Mouse (Mus musculus) hindbrain, embryonic 16.5 days (tissue): Measurements from ENCODE around the gene Steap1. TPM values are rescaled to one million over a fixed set of nuclear protein-coding genes. Genes with fewer than 3 reads are reported as not detected.

Experiments used
- ATAC-seq: fragments of 200-750 bp; cut with Nextera tagmentation; 2 replicates; pipeline ENCODE4 v1.8.0; 2017; ENCODE audit warnings: moderate TSS enrichment, moderate library complexity
- H3K27ac ChIP-seq: fragments of 300-500 bp; sonication (generic); 2 replicates; pipeline ENCODE4 v1.5.1; 2014; ENCODE audit warnings: low read depth, mild to moderate bottlenecking, control low read depth, low read length, moderate library complexity
- H3K27me3 ChIP-seq: fragments of 300-500 bp; sonication (generic); replicated peaks from 2 replicates; pipeline ENCODE4 v1.6.1; 2014; ENCODE audit warnings: low read length; ENCODE audit not compliant: control insufficient read depth, insufficient read depth
- H3K36me3 ChIP-seq: fragments of 300-500 bp; sonication (generic); 2 replicates; pipeline ENCODE4 v1.6.1; 2014; ENCODE audit warnings: mild to moderate bottlenecking, low read length, moderate library complexity, mixed read lengths; ENCODE audit not compliant: control insufficient read depth, insufficient read depth
- H3K4me1 ChIP-seq: fragments of 300-500 bp; sonication (generic); 2 replicates; pipeline ENCODE4 v1.6.1; 2014; ENCODE audit warnings: low read depth, low read length; ENCODE audit not compliant: control insufficient read depth, insufficient read depth
- H3K4me2 ChIP-seq: fragments of 300-500 bp; sonication (generic); 2 replicates; pipeline ENCODE4 v1.6.1; 2014; ENCODE audit warnings: mild to moderate bottlenecking, low read length, control low read depth, moderate library complexity
- H3K4me3 ChIP-seq: fragments of 300-500 bp; sonication (generic); 2 replicates; pipeline ENCODE4 v1.5.1; 2014; ENCODE audit warnings: mild to moderate bottlenecking, low read length, control low read depth, moderate library complexity
- H3K9ac ChIP-seq: fragments of 300-500 bp; sonication (generic); 2 replicates; pipeline ENCODE4 v1.6.1; 2014; ENCODE audit warnings: low read depth, mild to moderate bottlenecking, control low read depth, low read length, moderate library complexity
- H3K9me3 ChIP-seq: fragments of 300-500 bp; sonication (generic); 2 replicates; pipeline ENCODE4 v1.6.1; 2014; ENCODE audit warnings: mild to moderate bottlenecking, low read length, moderate library complexity; ENCODE audit not compliant: control insufficient read depth
- WGBS: fragments of 180-500 bp; shearing (Covaris S2); extraction: QIAGEN DNeasy Blood & Tissue Kit; methylation state at CpG from one replicate; pipeline ENCODE4 v1.1.7; 2014; 5-methylcytosine and 5-hydroxymethylcytosine counted together
- polyA plus RNA-seq: library from polyadenylated mRNA; unstranded; fragments of >200 nt; fragmentation: Nextera tagmentation; extraction: Ambion mirVana; gene quantifications from 2 replicates; pipeline ENCODE4 v1.2.1, GENCODE M21; 2015

The Steap1 gene
- polyA plus RNA-seq, 1 experiment from 2014 or later, result 2.8 TPM

DNA sequence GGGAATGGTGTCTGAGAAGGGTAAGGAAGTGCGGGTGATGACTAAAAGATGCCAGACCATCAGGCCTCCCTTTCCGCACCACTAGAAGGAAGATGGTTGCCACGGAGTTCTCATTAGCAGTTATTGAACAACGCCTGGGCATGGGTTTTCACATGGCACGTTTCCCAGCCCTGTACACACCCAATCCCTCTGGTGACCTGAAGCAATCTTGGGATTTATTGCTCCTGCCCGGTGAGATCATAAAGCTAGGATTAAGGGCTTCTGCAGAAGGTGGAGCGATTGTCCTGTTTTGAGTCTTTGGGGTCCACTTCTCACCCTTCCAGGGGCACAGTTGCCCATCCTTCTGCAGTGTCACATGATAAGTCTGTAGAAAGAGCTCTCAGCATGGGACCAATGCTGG is 26.9 kb downstream of the Steap1 start:
- ATAC-seq, result no peak
- WGBS, result 72% methylated on average over 7 of the region's 7 CpGs
- H3K4me1 ChIP-seq, result no peaks in the 10 kb centered on the region
- no peak overlapping the region for H3K27ac ChIP-seq
- H3K4me3 ChIP-seq, result no peak overlapping the region
- no peak overlapping the region for H3K4me2 ChIP-seq
- no peak overlapping the region for H3K9ac ChIP-seq
- H3K9me3 ChIP-seq, result no peaks in the 10 kb centered on the region
- no peaks in the 10 kb centered on the region for H3K27me3 ChIP-seq
- no peaks in the 10 kb centered on the region for H3K36me3 ChIP-seq

DNA sequence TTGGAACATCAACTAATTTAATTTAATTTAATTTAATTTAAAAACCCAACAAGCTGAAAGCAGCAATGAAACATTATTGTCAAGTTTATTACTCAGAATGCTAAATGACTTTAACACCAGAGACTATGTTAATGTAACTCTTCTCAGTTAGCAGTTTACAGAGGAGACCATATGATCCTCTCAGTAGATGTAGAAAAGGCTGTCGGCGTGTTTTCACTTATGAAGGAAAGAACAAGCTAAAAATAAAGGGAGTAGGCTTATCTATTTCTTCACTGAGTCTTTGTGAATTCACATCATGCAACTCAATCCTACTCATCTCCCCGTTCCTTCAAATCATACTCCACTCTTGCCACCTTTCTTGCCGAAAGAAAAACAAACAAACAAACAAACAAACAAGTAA is 38.1 kb downstream of the Steap1 start:
- no peaks in the 10 kb centered on the region for H3K4me1 ChIP-seq
- no peaks in the 10 kb centered on the region for H3K36me3 ChIP-seq
- H3K9ac ChIP-seq, result no peak overlapping the region
- no peak overlapping the region for H3K27ac ChIP-seq
- WGBS, result 91% methylated on average over 4 of the region's 4 CpGs
- no peak overlapping the region for H3K4me3 ChIP-seq
- no peaks in the 10 kb centered on the region for H3K9me3 ChIP-seq
- ATAC-seq, result no peak
- H3K27me3 ChIP-seq, result no peaks in the 10 kb centered on the region
- no peak overlapping the region for H3K4me2 ChIP-seq

DNA sequence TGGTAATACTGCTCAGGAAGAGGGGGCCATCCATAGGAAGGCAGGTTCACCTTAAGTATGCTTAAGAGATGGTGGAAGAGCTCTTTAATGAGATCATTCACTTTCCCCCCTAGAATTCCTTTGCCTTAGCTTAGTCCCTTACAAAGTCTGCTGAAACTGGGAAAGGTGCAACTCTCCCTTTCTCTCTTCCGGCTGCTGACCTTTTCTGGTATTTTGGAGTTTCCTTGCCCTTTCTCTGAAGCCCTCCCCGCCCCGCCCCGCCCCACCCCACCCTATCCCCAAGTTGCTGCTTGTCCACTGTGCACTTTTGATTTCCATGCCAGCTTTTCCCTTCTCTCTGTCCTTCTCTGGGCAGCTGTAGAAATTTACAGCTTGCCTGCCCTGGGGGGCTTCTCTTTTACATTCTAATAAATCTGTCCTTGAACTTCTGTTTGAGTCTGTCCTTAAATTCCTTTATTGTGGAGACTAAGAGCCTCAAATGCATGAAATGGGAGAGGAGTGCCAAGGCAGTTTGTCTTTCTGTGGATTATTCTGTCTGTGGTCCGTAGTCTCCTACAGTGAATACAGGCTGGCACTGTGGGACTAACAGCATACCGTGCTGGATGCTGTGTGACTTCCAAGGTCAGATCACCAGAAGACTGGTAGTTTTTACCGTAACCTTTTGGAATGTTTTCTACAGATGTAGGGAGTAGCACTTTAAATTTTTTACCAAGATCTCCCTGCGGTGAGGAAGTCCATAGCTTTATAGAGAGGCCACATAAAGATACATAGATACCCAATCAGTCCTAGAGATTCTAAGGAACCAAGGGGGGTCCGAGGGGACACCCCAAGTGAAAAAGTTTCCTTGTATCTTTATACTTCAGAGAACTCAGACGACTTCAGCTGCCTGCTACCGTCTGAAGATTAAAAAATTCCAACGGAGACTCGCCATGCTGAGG is 41.5 kb downstream of the Steap1 start:
- Histone ChIP-seq H3K27ac (no peak overlapping the region), H3K4me1 (no peaks in the 10 kb centered on the region), H3K27me3 (no peaks in the 10 kb centered on the region), H3K4me2 (no peak overlapping the region), H3K9ac (no peak overlapping the region), H3K9me3 (no peaks in the 10 kb centered on the region), H3K36me3 (no peaks in the 10 kb centered on the region), H3K4me3 (no peak overlapping the region)
- 66% methylated on average over 13 of the region's 13 CpGs for WGBS
- no peak for ATAC-seq

DNA sequence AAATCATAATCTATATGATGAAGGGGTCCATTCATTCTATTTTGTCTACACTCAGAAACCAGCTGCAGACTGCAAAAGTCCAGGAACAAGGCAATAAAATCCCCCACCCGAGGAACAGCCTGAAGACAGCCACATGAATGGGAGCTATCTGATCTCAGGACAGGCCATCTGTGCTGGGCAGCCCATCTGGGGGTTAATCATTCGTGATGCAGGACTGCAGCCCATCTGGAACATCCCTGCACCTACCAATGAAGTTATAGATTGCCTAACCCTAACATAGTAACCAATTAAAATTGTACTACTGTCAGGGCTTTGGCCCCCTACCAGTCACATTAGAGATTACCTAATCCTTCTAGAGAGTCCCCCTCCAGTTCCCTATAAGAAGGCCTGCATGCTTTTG is 44.1 kb downstream of the Steap1 start:
- Histone ChIP-seq H3K27ac (no peak overlapping the region), H3K9me3 (no peaks in the 10 kb centered on the region), H3K4me3 (no peak overlapping the region), H3K4me2 (no peak overlapping the region), H3K9ac (no peak overlapping the region), H3K36me3 (no peaks in the 10 kb centered on the region), H3K27me3 (no peaks in the 10 kb centered on the region), H3K4me1 (no peaks in the 10 kb centered on the region)
- no peak for ATAC-seq
- 45% methylated on average over 2 of the region's 2 CpGs for WGBS

DNA sequence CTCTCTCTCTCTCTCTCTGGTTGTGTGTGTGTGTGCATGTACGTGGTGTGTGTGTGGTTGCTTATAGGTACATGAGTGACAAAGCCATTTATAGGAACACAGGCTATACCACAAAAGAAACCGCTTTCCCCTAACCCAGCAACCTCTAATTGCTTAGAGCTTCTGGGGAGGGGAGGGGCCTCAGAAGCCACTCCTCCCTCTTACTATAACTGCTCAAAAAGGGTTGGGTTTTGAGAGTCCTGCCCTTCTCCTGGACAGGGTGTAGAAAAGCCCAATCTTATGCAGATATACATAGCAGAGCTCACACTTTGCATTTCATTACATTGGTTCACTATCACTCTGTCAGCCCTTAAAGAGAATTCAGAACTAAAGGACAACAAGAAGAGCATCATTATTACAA is 48.7 kb downstream of the Steap1 start:
- Histone ChIP-seq H3K36me3 (no peaks in the 10 kb centered on the region), H3K27me3 (no peaks in the 10 kb centered on the region), H3K4me2 (no peak overlapping the region), H3K27ac (no peak overlapping the region), H3K9ac (no peak overlapping the region), H3K4me1 (no peaks in the 10 kb centered on the region), H3K9me3 (no peaks in the 10 kb centered on the region), H3K4me3 (no peak overlapping the region)
- no peak for ATAC-seq
- WGBS, result 88% methylated on average over 2 of the region's 2 CpGs

DNA sequence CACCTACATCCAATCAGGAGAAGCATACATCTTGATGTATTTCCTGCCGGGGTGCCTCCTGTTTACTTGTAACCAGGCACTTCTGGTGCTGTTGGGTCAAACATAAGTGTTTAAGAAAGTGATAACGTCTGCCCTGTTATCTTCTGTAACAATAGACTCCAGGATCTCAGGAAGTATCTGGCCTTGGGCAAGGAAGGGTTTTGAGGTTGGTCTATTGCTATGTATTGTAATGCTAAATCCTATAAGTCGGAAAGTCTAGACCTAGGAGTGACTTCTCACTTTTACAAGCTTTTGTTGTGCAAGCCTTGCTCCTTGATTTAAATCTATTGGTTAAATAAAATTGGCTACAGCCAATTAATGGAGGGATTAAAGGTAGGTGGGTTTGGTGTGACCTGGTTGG is 50.3 kb downstream of the Steap1 start:
- no peak overlapping the region for H3K4me3 ChIP-seq
- ATAC-seq, result no peak
- H3K27ac ChIP-seq, result no peak overlapping the region
- no peaks in the 10 kb centered on the region for H3K9me3 ChIP-seq
- no peak overlapping the region for H3K4me2 ChIP-seq
- no peaks in the 10 kb centered on the region for H3K27me3 ChIP-seq
- no peak overlapping the region for H3K9ac ChIP-seq
- 80% methylated on average over 3 of the region's 3 CpGs for WGBS
- no peaks in the 10 kb centered on the region for H3K36me3 ChIP-seq
- no peaks in the 10 kb centered on the region for H3K4me1 ChIP-seq

DNA sequence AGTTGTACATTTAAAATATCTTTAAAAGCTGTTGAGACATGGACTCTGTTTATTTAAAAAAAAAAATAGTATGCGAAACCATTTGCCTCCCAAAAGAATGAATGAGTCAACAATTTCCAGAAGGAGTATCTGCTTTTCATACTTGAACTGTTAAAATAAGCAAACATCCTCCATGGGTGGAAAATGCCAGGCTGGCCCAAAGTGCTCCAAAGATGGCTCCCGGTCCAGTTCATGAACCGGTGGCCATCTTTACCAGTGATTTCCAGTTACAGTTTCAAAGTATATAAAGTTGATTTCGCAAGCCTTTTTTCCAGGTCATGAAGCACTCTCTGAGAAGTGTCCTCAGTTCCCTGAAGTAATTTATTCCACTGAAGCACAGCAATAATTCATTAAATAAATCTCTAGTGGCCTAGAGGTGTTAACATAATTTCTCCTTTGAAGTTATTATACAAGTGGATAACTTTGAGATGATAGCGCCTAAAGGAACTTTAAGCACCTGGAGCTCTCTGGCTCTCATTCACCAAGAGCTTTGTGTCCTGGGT is 53.7 kb downstream of the Steap1 start:
- Histone ChIP-seq H3K27ac (no peak overlapping the region), H3K4me3 (no peak overlapping the region), H3K9me3 (no peaks in the 10 kb centered on the region), H3K36me3 (no peaks in the 10 kb centered on the region), H3K4me2 (no peak overlapping the region), H3K27me3 (no peaks in the 10 kb centered on the region), H3K4me1 (0 out of 2 replicates have a peak, but pooled peaks cover 4% of the 10 kb centered on the region), H3K9ac (no peak overlapping the region)
- WGBS, result 87% methylated on average over 5 of the region's 5 CpGs
- ATAC-seq, result no peak

DNA sequence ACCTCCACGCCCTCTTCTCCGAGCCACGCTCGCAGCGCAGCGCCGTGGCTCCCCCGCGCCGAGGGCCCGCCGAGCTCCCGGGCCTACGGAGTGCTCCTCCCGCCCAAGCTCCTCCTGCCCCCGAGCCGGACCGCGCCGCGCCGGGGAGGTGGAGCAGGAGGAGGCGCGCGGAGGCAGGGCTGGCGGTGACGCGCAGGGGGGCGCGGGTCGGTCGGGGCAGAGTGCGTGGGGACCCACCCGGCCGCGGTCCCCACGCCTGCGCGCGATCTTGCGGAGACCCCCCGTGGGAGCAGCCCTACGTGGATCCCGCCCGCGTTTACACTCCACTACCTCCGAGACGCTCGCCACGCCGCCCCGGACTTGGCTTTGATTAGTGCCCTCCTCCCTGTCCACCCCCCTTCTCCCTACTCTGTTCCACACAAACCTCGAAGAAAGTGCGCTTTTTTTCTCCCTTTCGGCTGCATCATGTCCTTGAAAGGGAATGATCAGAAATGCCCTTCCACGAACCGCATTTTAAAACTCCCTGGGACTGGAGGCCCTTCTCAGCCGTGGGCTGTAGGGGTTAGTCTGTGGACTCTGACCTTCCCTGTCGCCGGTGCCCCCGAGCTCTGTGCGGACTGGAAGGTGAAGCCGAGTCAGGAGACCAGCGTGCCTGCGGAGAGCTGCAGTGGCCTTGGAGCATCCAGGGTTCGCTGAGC is 55.0 kb downstream of the Steap1 start, which contains the start of gene Steap2:
TSS of gene Steap2 (minus strand) at position 623 of the 698 bp plus-strand sequence.
- Histone ChIP-seq H3K4me1 (0 out of 2 replicates have a peak, but pooled peaks cover 4% of the 10 kb centered on the region), H3K9me3 (no peaks in the 10 kb centered on the region), H3K4me3 (peak within 1 kb of the TSS; percentile 88), H3K4me2 (peak within 1 kb of the TSS; percentile 63), H3K36me3 (no peaks in the 10 kb centered on the region), H3K27me3 (no peaks in the 10 kb centered on the region), H3K27ac (peak within 1 kb of the TSS; percentile 39), H3K9ac (peak within 1 kb of the TSS; percentile 93)
- ATAC-seq, result peak; percentile 92
- WGBS, result under 1% methylated on average over 38 of the region's 66 CpGs

DNA sequence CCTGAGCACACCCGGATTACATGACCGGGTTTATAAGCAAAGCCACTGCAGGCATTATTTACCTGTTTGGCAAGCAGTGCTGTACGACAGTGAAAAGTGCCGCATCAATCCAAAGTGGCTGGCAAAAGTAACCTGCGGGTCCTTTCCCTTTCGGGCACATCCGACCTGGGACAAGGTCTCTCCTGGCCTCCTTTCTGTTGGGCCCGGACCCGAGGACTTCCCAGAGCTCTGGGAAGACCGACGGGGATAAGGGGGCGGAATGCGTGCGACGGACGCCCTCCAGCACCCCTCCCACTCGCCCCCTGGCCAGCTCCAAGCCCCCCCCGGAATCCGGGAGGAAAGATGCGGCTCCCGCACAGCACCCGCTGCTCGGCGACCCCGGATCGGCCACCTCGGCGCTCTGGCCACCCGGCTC is 55.6 kb downstream of the Steap1 start:
- Histone ChIP-seq H3K9me3 (no peaks in the 10 kb centered on the region), H3K27me3 (no peaks in the 10 kb centered on the region), H3K27ac (peak overlapping the region; percentile 39), H3K4me1 (0 out of 2 replicates have a peak, but pooled peaks cover 4% of the 10 kb centered on the region), H3K4me3 (peak overlapping the region; percentile 88), H3K36me3 (no peaks in the 10 kb centered on the region), H3K9ac (peak overlapping the region; percentile 93), H3K4me2 (peak overlapping the region; percentile 63)
- ATAC-seq, result peak; percentile 77
- 1% methylated on average over 16 of the region's 29 CpGs for WGBS
